Mouse (Mus musculus) monocyte, adult 2 months (primary cell): Measurements from ENCODE around the gene Samd5.

Experiments used
- DNase-seq, 2 experiments: peaks; one replicate each; pipeline ENCODE4 v3.0.0; 2022; ENCODE audit warnings: low spot score in 2 of 2, low read depth in 1 of 2

Samd5 gene

DNA sequence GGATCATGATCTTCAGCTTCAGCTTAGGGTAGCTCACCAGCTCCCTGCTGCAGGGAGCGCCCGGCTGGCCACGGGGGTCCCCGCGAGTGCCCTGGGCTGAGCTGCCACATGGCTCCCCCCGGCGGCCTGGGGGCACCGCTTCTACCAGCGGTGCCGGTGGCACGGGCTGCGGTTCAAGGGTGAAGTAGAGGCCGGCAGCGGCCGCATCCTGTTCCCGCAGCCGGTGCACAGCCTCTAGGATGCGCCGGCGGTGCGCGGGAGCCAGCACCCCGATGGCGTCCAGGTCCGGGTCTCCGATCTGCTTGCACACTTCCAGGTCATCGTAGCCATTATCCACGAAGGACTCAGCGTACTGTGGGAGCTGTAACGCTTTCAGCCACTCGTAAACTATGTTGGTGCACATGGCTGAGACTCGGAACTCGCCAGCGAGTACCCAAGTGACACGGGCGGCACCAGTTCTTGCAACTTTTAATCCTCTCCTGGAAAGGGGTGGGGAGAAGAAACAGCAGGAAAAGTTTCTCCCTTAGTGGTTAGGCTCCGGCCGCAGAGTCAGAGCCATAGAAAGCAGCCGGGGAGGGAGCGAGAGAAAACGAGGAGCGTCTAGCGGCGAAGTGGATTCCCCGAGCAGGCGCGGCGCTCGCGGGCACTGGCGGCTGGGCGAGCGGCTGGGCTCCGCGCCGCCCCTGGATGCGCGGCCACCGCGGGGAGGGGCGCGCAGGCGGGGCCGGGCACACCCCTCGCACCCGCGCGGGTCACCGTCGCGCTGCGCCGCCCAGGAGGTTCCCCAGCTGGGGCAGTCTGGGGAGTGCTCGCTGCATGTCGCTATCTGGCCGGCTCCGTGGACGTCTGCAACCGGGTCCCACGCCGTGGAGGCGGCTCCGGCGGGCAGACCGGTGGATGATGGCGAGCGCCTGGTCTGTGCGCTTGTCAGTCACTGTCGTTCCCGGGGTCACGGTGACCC, at the start of gene Samd5:
TSS of gene Samd5 (minus strand) at position 648 of the 961 bp plus-strand sequence.
- no peak for DNase-seq

DNA sequence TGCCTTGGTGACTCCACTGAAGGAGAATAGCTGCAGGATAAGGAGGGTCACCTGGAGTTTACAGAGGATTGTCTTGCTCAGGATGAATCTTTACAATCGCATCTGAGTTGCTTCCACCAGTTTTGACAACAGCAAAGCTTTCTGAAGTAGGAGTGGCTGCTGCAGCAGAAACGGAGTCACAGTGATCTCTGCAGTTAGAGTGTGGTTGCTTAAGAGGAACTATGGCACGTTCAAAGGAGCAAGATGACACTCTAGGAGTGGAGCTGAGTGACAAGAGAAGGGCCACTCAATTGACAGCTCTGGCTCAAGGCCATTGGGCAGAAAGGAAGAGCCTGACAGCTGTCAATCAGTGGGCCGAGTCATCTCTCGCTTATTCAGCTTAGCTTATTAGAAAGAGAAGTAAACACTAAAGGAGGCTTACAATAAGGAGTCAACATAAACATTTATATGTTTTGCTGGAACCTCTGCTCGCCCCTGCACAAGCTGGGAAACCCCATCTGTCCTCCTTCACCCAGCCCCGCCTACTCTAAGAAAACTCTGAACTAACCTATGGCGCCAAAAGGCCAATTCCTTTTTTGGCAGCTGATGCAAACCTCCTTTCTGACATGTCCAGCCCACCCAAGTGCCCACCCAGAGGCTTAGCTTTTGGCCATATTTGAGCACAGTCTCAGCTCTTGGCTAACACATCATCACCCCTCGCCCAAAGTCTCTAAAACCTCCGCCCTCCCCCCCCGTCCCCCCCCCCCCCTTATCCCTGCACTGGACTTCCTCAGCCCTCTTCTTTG, 47.7 kb upstream of the Samd5 start:
- DNase-seq: no peak

DNA sequence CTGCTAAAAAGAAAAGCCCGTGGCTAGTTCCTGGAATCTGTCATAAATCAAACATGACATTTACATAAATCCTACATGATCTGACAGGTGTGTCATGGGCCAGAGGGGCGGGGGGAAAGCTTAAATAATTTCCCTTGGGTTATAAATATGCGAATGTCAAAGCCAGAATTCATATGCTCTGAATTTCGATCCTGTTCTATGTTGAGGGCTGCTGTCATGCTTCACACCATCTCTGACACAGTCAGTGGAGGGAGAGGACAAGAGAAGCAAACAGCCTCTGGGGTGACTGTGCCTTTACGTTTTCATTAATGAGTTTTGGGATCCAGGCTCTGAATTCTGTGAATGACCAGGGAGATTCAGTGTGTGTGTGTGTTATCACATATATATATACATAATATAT, 45.0 kb upstream of the Samd5 start:
- no peak for DNase-seq

DNA sequence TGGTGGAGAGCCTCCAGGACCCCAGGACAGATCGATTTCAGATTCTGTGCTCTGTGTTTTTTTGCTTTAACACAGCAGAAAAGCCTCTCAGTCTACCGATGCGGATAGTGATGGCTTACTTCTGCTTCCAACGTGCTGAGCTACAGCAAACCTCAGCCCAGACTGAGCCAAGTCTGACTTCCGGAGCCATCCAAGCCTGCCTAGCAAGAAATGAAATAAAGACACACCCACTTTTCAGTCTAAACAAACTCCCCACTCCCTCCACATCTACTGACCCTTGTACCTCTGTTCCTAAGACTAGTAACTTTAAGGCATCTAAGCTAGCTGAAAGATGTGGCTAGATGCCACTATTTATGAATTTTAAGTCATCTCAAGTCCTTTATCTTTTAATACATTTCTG, 43.1 kb upstream of the Samd5 start:
- no peak for DNase-seq

DNA sequence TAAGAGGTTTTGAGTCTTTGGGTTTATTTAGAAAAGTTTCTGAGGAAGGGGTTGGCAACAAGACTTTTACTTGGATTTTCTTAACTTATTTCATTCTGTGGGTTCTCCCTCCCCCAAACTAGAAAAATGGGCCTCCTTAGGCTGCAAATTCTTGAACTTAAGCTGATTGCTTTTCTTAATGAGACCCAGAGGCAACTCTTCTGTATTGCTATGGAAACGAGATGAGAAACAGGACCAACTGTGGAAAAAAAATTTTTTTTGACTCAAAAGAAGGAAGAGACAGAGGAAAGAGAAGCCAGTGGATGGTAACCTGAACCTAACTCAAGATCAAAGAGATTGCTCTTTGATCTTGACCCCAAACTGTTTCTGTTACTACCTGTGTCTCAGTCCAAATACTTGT, 29.9 kb upstream of the Samd5 start:
- no peak for DNase-seq

DNA sequence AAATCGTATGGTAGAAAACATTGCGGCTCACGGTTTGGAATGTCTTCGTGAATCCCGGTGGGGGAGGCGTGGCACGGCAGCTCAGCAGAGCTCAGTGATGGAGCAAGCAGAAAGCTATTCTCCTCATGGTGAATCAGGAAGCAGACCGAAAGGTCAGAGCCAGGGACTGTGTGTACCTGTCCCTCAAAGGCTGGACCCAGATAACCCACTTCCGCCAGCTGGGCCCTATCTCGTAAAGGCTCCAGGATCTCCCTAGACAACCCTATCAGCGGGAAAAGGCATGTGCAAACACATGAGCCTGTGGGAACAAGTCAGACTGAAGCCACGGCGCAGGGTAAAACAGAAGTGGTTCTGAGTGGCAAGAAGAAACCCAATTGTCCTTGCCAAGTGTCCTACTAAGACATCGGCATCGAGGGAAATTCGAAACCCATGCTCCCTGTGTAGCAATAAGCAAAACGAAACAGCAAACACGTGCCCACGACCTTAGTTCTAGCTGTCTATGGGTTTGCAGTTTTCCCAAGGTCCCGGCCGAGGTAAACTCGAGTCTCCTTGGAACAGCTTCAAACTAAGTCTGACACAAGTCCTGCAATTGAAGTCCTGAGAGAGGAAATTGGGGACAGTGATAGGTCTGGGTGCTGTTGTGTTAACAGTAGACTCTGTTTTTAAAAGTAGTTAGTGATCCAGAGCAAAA, 24.2 kb upstream of the Samd5 start:
- no peak for DNase-seq

DNA sequence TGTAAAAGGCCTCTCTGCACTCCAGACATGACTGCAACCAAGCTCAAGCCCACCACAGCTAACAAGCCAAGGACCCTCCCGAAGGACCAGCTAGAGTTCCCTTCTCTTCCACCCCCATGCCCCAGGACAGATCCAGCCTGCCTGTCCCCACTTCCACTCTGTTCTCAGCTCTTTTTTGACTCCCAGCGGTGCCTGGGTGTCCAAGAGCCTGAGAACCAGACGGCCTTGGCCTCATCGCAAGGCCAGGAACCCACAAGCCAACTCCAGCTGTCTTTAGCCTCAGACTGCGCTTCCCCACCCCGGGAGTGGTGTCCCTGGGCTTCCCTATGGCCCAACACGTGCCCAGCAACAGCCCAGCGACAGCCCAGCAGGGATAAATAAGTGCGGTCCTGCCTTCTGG, 23.1 kb upstream of the Samd5 start:
- no peak for DNase-seq

DNA sequence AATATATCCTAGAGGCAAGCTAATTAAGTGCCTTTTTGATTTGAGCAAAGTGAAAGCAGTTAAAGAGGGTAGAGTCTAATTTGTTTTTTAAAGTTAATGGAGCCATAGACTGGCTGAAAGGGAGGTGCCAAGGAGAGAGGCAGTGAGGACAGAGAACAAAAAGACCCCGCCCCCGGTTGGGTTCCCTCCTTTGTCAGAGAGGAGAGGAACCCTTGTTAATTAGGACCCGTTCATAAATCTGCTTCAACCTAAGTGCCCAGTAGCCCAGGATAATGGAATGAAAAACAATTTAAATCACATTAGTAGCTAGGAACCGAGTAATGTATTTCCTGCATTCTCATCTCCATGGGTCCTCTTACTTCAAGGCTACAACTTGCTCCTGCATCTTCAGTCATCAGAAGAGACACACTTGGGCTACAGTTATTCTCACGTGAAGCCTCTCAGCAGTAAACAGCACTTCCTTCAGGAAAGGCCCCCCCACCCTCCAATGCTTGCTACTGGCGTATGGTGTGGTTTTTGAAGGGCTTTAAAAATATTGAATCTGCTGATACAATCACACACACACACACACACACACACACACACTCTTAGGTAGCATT, 21.6 kb upstream of the Samd5 start:
- no peak for DNase-seq

DNA sequence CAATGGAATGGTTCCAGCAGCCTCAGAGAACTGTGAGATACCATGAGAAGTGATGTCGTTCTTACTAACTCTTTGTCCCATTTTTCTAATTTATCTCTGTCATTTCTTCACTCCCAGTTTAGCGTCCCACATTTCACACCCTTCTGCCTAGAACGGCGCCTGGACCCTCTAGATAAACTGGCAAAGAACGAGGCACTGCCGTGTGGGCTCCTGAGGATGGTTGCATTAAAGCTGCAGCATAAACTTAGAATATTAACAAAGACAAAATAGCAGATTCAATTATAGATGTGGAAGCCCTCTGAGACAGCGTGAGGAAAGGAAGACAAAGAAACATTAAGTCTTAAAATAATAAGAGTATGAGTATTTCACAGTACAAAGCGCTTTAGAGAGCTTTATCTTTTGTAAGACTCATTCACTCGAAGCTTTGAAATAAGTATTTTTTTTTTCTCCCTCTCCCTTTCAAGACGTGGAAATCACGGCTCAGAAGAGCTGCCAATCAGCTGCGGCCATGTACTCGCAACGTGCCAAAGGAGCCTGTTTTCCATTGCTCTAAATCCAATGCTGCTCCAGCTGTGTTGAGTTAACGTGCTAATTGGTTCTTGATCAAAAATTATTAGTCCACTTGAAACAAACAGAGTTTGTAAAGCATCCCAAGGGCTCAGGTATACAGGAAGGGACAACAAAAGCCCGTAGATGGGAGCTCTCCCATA, 19.1 kb upstream of the Samd5 start:
- no peak for DNase-seq

DNA sequence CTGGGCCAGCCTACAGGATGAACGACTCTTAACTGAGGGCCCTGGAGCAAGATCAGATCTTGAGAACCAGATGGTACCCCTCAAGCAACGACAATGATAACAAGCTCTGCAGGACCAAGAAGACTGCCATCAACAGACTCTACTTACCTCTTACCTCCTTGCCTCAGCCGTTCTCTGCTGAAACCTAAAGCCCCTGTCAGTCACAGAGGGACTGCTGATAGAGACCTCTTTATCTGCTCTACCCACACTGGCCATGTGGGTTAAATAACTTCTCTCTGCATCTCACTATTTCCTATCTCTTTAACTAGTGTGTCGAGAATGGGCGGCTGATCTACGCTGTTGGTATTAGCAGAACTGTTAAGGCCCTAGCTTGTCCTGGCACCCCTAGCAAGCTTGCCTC, 5.9 kb upstream of the Samd5 start:
- DNase-seq: no peak

DNA sequence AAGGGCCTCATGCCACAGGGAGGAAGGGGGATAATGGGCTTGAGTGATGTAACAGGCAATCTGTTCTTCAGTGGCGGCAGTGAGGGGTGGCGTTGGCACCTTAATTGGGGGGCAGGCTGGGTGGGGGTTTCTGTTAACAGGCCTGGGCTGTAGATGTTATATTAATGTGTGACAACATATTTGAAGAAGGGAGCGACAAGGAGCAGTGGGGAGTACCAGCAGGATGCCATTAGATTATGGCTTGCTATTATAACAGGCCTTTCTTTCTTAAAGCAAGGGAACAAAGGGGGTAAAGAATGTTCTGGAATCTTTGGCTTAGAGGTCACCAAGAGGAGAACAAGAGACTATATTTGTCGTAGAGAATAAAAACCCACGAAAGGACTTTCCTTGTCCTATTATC, 4.9 kb upstream of the Samd5 start:
- DNase-seq: no peak

DNA sequence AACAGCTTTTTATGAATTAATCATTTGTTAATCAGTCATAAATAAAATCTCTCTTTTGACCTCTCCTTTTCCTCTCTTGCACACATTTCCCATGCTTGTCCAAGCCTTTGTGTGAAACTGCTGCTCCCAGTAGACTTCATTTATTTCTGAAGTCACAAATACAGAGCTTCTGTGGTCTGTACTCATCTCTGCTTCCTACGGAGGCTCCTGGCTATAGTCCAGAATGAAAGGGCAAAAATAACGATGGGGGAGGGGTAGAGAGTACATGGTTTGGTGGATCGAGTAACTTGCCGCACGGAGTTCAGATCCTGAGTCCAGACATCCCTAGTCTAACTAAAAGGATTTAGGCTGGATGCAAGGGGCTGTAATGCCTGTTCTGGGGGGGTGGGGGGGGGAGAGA, 3.1 kb upstream of the Samd5 start:
- no peak for DNase-seq

DNA sequence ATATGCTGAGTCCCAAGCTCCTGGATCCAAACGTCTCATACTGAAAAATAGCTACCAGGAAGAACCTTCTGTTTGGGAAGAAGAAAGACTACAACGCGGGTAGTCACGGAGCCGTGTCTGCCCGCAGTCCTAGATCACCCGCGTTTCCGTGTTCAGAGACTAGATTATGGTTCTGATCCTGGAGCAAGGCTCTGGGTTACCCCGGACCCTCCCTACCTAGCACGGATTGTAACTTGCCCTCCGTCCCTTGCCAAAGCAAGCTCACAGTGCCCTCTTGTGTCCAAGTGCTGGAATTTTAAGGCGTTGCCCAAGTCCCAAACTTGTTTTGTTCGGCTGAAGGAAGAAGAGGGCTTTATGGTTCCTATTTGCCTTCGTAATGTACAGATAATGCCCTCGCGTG, 1.9 kb upstream of the Samd5 start:
- no peak for DNase-seq

DNA sequence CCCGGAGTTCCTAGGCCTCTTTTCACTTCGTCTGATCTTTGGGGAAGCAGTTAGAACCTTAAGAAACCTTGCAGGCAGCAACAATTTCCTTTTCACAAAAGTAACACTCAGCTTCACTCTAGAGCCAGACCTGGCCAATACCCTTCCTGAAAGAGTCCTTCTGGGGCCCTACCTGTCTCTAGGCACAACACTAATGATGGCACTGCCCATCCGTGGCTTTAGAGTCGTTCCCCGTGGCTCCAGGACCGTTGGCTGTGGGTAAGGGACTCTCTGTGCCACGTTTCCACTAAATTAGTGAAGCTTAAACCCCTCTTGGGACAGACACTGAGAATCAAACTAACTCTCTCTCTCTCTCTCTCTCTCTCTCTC, 1.4 kb upstream of the Samd5 start:
- no peak for DNase-seq

DNA sequence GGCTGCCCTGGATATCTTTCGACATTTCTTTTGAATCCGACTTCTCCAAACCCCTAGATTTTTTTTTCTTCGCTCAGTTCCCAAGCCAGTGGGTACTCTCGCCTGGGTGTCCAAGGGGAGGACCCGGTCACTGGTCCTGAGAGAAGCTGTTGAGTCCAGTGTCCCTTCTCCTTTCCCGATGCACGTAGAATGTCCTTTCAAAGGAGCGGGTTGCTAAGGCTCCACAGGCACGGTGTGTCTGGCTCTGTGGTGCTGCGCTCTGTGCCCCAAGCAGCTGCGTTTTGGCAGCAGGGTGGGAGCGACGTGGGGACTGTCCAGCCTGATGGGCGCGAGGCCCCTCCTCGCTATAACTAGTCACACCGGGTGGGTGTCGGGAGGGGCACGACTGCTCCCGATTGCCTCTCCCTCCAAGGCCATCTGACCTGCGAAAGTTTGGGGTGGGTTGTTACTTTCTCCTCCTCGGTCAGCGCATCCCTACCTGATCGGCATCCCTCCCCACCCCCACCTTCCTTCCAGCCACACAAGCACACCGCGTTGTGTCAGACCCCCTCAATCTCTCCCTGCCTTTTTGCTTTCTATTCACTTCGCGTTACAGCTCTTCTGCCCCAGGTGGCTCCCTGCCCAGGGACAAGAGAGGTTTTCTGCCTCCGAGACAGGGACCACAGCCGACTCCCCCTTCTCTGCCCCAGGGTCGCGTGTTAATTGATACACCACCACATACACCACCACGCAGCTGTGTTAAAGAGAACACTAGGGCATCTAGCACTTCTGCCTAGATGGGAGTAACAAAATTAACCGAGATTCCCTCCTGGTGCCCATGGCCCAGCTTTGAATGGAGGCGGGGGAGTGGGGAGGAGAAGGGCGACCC, 776 bp upstream of the Samd5 start:
- DNase-seq: no peak

DNA sequence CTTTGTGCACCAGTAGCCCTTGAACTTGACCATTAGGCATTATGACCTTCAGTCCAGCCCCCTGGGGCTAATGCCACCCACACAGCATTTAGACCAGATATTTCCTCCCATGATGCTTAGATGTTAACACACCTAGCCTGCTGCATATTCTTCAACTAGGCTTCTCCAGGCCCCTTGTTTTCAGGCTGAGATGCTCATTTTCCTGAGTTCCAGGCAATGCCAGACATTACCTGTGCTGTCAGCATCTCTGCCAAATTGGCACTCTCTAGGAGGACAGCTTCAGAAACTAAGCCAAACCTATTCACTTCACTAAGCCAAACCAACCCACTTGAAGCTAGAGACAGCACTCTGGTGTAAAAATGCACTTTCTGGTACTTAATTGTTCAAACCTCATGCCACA, 1.7 kb downstream of the Samd5 start:
- DNase-seq: no peak

DNA sequence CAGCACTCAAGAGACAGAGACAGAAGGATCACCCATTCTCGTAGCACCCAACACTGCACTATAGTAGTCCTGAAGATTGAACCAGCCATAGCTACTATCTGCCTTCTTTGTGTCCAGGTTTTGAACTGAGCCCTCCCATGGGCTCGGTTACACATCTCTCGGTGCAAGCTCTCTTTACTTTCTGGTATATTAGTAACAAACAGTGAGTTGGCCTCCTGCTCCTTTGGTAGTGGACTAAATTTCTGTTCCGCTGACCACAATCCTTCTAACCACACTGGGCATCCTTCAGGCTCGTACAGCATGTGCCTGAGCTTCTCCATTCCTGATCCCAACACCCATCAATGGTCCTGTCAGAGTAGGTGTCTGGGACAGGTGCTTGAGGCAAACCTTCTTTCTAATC, 2.3 kb downstream of the Samd5 start:
- no peak for DNase-seq

DNA sequence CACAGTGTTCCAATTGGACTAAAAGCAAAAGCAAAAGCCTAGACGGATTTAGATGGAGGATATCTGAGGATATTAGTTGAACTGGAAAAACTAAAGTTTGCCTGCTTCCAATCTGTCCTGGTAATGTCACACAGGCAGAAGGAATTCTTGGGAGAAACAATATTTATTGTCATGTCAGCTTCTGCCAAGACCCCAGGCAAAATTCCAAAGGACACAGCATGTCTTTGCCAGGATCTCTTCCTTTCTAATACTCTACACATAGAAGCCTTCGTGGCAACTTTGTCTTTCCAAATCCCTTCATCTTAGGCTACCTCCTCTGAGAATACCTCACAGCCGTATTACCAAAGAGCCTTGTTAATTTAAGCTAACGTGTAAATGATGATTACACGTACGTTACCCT, 4.7 kb downstream of the Samd5 start:
- DNase-seq: no peak

DNA sequence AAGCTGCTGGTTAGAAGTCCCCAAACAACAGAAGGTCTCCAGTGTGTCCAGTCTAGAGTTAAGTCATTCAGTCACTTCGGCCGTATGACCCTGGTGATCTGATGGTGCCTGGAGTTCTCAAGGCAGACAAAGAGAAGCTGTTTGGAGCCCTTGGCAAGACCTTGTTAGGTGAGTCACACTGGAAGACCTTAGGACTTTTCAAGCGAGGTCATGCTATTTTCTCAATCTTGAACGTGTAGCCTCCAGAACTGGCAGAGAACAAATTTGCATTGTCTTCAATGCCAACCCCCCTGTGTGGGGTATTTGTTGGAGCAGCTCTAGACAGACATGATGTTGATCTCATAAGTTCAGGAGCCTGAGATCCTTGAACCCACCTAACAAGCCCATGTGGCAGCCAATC, 6.2 kb downstream of the Samd5 start:
- no peak for DNase-seq

DNA sequence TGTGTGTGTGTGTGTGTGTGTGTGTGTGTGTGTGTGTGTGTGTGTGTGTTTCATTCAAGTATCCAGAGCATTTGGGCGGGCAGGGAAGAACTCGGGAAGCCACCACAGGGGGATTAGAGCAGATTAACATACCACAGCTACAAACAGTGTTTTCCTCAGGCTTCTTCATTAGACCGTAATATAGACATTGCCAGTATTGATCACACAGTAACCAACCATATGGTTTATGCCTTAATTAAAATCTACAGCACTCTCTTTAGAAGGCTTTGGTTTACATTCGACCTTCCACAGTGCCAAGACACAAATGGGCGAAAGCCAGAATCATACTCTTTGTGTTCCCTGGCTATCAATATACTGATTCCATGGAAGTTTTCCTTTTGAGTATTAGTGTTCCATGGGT, 22.1 kb downstream of the Samd5 start:
- no peak for DNase-seq
